Mouse (Mus musculus): ENCODE results near the gene Pdzk1ip1. TPM values are rescaled to one million over a fixed set of nuclear protein-coding genes. Genes with fewer than 3 reads are reported as not detected.

Pdzk1ip1 gene
- total RNA-seq, 2 experiments from 2014 or later = 3.8 TPM; not detected in 1

DNA sequence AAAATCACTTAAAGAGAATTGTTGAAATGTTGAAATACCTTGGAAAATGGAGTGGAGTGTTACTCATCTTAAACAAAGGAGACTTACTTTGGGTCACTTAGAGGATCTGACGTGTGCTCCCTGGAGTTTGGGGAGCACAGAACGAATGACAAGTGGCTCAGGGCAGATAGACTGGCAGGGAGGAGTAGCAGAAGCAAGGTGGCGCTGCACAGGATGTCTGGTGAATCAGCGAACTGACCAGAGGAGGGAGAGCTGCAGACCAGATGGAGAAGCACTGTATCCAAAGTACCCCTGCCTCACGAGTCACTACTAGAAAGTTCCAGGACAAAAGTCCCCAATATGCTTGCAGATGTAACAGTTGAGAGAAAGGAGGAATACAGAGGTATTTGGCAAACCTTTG lies 24.8 kb downstream of the Pdzk1ip1 start:
- no peak for ATAC-seq (replicated peaks; ENCODE audit: poor library complexity, severe bottlenecking)

DNA sequence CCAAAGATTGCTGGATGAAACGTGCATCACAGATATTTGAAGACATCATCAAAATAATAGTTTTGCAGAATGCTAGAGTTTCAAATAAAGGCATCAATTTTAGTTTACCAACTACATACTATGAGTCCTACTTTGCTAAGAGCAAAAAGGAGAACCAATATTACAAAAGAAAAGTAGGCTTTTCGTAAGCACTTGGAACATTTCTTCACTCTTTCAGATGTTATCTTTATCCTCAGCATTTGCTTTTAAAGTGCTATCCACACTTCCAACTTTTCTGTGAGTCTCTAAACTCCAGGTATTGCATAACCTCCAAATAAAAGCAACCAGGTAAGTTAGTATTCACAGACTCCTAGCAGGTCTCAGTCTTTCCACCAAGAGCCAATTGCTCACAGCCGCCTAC lies 31.1 kb downstream of the Pdzk1ip1 start:
- peak; percentile 38; the same call in 1 of the 2 replicates for ATAC-seq (replicated peaks; ENCODE audit: poor library complexity, severe bottlenecking)

DNA sequence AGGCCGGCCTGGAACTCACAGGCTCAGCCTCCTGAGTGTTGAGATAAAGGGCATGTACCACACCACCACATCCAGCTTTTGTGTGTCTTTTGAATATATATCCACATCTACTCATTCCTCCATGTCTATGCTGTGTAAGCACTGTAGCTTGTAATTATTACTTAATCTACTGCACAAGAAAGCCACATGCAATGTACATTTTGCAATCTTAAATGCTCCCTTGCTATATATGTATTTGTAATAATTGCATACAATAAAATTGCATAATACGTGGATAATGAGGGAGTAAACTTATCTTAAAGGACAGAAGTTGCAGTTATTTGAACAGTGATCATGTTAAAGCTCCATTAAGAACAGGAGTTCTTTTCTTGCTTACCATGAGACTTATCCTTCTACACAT lies 32.7 kb downstream of the Pdzk1ip1 start:
- ATAC-seq (replicated peaks; ENCODE audit: poor library complexity, severe bottlenecking) = peak; percentile 72

DNA sequence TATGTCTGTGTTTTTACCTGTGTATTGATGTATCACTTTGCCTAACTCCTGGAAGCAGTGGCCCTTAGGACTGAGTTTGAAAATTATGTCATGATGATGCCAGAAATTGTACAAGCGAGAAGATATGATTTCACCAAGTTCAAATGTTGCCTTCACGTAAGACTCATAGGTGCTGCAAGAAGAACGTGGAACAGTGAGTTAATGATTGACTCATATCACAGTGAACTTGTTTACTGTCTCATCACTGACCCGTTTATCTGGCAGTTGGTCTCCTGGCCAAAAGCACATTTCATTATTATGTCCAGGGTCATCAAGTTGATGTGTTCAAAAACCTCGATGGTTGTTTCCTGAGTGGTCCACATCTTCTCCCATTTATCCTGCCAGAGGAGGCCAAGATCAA lies 33.1 kb downstream of the Pdzk1ip1 start:
- no peak for ATAC-seq (replicated peaks; ENCODE audit: poor library complexity, severe bottlenecking)

DNA sequence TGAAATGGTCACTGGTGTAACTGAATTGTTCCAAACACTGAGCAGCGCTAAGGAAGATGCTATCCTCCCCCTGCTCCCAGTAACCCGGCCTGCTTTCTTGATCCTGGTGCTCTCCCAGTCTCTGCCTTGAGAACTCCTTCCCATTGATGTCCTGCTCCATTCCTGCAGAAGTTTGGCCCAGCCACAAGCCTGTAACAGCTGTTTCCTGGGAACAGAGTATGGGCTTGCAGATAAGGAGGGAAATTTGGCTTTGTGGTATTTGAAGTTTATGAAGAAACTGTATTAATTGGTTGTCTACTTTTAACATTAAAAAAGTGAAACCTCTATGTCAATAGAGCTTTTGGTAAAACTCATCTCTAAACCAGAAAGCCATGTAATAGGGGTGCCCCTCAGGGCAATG lies 35.0 kb downstream of the Pdzk1ip1 start:
- ATAC-seq (replicated peaks; ENCODE audit: poor library complexity, severe bottlenecking) = no peak

DNA sequence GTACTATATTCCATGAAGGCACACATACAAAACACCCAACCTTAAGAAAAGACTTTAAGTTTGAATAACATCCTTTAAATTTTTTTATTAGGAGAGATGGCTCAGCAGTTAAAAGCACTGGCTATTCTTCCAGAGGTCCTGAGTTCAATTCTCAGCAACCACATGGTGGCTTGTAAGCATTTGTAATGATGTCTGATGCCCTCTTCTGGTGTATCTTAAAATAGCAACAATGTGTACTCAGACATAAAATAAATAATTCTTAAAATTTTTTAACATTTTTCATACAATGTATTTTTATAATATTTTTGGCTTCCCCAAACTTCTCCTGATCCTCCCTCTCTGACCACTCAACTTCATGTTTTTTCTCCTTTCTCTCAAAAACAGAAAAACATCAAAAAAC lies 36.2 kb downstream of the Pdzk1ip1 start:
- ATAC-seq (replicated peaks; ENCODE audit: poor library complexity, severe bottlenecking) = no peak

DNA sequence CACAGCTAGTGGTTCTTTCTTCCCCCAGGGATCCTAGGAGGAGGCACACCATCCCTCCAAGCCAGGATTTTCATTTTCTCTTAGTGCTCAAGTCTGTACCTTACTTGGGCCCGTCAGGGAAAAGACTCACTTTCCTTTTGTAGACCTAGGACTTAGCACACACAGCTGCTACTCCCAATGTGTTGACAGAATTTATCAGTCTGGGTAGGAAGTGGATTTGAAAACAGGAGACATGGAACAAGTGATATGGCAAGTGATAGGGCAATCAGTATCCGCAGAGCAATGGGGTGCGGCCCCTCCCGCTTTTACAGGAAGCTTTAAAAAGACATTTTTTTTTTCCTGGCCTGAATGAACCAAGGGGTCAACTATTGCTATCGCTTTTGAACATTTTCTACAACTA lies 44.6 kb downstream of the Pdzk1ip1 start:
- ATAC-seq (replicated peaks; ENCODE audit: poor library complexity, severe bottlenecking) = no peak

DNA sequence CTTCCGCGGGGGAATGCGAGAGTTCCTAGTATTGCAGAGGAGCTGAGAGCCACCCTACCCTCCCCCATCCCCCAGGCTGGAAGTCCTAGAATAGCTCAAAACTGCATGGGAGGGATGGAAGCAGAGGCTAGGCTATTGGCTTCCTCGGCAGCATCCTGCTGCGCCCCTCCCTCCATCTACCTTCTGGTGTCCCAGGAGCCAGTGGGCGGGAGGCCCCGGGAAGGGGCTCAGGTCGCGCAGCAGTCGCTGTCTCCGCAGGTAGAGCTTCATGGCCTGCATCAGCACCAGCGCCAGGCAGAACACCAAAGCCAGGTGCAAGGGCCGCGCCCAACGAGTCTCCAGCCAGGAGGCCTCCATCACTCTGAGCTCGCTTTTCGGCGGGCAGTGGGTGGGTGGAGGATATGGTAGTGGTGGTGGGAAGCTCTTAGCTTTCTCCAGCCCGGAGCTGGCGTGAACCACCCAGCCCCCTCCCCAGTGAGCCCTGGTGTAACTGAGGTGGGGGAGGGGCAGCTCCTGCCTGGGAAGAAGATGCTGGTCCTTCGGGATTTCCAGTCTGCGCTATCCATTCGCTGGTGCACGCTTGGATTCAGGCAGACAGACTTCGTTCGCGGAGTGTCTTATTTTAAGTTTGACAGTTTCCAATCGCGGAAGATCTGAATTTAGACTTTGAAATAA lies 45.2 kb downstream of the Pdzk1ip1 start, which contains the start of gene Cyp4x1:
Gene Cyp4x1 (minus strand): TSS at position 661 of the 675 bp plus-strand sequence.
- ATAC-seq (replicated peaks; ENCODE audit: poor library complexity, severe bottlenecking) = no peak

DNA sequence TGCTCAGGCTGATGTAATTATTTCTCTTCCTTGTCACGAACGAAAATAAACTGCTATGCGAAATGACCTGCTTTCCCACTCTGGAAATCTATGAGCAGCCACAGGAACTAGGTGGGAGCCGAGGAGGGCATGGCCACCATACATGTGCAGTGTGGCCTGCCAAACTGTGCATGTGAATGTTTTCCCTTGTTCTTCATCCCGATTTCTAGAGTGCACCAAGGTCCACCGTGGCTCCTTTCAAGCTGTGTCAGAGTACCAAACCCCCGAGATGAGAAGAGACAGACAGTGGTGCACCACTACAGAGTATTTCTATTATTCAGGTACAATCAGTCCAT lies 45.8 kb downstream of the Pdzk1ip1 start:
- no peak for ATAC-seq (replicated peaks; ENCODE audit: poor library complexity, severe bottlenecking)

Other genes with a start within 250 kb of the Pdzk1ip1 start
- gene Foxd2, start 179.8 kb upstream of the Pdzk1ip1 start, total RNA-seq (2014; fragmentation: Nextera tagmentation) = 0.32 and 1.0 TPM in 2 replicates
- gene Foxd2, start 179.8 kb upstream of the Pdzk1ip1 start, total RNA-seq (2017) = 0.30 and 1.3 TPM in 2 replicates
- gene Foxe3, start 162.7 kb upstream of the Pdzk1ip1 start, total RNA-seq (2014; fragmentation: Nextera tagmentation) = not detected in 2 replicates
- not detected in 2 replicates for gene Foxe3, start 162.7 kb upstream of the Pdzk1ip1 start, total RNA-seq (2017)
- gene Cmpk1, start 101.5 kb upstream of the Pdzk1ip1 start, total RNA-seq (2014; fragmentation: Nextera tagmentation) = 68.3 and 74.7 TPM in 2 replicates
- gene Cmpk1, start 101.5 kb upstream of the Pdzk1ip1 start, total RNA-seq (2017) = 183 and 233 TPM in 2 replicates
- gene Stil, start 88.5 kb upstream of the Pdzk1ip1 start, total RNA-seq (2014; fragmentation: Nextera tagmentation) = 20.3 and 20.4 TPM in 2 replicates
- gene Stil, start 88.5 kb upstream of the Pdzk1ip1 start, total RNA-seq (2017) = 18.4 and 21.7 TPM in 2 replicates
- 12.1 and 14.4 TPM in 2 replicates for gene Tal1, start 32.3 kb upstream of the Pdzk1ip1 start, total RNA-seq (2014; fragmentation: Nextera tagmentation)
- gene Tal1, start 32.3 kb upstream of the Pdzk1ip1 start, total RNA-seq (2017) = 5.8 and 9.5 TPM in 2 replicates
- not detected in 2 replicates for gene Cyp4x1, start 45.6 kb downstream of the Pdzk1ip1 start, total RNA-seq (2014; fragmentation: Nextera tagmentation)
- not detected in 2 replicates for gene Cyp4x1, start 45.6 kb downstream of the Pdzk1ip1 start, total RNA-seq (2017)
- gene Cyp4a29, start 153.4 kb downstream of the Pdzk1ip1 start, total RNA-seq (2014; fragmentation: Nextera tagmentation) = not detected in 2 replicates
- not detected in 2 replicates for gene Cyp4a29, start 153.4 kb downstream of the Pdzk1ip1 start, total RNA-seq (2017)
- gene Cyp4a12a, start 210.3 kb downstream of the Pdzk1ip1 start, total RNA-seq (2014; fragmentation: Nextera tagmentation) = not detected in 2 replicates
- gene Cyp4a12a, start 210.3 kb downstream of the Pdzk1ip1 start, total RNA-seq (2017) = not detected in 2 replicates

All from granulocyte monocyte progenitor cell, adult 5-6 weeks (primary cell).